Mouse (Mus musculus) cortical plate, adult 2 months (tissue): ENCODE measurements around the gene Tbc1d14. TPM values are rescaled to one million over a fixed set of nuclear protein-coding genes. Genes with fewer than 3 reads are reported as not detected.
A peak's percentile ranks its signal among the peaks of the same experiment; 100 is the strongest.

Source experiments
- H3K27ac ChIP-seq: fragments of 200-500 bp; 2 replicates; pipeline ENCODE4 v1.5.1; 2012; ENCODE audit warnings: low read length, control low read depth, inconsistent platforms; ENCODE audit not compliant: insufficient read depth
- H3K4me1 ChIP-seq: fragments of 200-500 bp; 2 replicates; pipeline ENCODE4 v1.6.1; 2011; ENCODE audit warnings: low read length; ENCODE audit not compliant: control insufficient read depth, insufficient read depth
- H3K4me3 ChIP-seq: fragments of 200-500 bp; 2 replicates; pipeline ENCODE4 v1.5.1; 2011; ENCODE audit warnings: mild to moderate bottlenecking, low read length, control low read depth; ENCODE audit not compliant: insufficient read depth
- CTCF ChIP-seq: fragments of 200-500 bp; IDR thresholded peaks from 2 replicates; pipeline ENCODE4 v1.5.1; 2011; ENCODE audit warnings: mild to moderate bottlenecking, control low read depth, low read length; ENCODE audit not compliant: insufficient read depth; ENCODE audit errors: extremely low read depth
- POLR2A ChIP-seq: fragments of 200-500 bp; IDR thresholded peaks from 2 replicates; pipeline ENCODE4 v1.6.1; 2011; ENCODE audit warnings: mild to moderate bottlenecking, low read length, control low read depth; ENCODE audit not compliant: insufficient read depth; ENCODE audit errors: extremely low read depth
- polyA plus RNA-seq: library from polyadenylated mRNA; depleted of rRNA; stranded (reverse); fragments of >200 nt; gene quantifications from 2 replicates; pipeline ENCODE4 v1.2.3, GENCODE M21; 2012; rRNA removed

Tbc1d14 gene
- polyA plus RNA-seq: 67.0 and 68.4 TPM in 2 replicates

DNA sequence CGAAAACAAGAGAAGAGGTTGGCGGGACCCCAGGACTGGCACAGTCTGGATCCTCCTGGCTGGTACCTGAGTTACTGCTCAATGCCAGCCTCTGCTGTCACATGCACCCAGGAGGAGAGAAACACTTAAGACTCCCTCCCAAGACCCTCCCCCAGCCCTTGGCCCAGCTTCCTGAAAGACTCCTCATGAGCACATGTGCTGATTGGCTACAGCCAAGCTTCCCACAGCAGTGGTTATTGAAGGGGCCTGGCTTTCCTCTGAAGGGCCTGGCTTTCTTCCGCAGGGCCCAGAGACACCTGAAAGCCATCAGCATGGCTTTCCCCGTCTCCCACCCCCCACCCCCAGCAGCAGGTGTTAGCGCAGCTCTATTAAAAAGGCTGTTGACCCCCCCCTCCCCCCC lies at the start of gene Tbc1d14:
Gene Tbc1d14, minus strand, starts transcription at position 101 of the 400 bp plus-strand sequence.
- Histone ChIP-seq H3K4me3 (no peak within 1 kb of the TSS), H3K27ac (no peak within 1 kb of the TSS), H3K4me1 (peaks cover 6% of the 10 kb centered on the region)
- TF ChIP-seq CTCF (no peak), POLR2A (no peak)

DNA sequence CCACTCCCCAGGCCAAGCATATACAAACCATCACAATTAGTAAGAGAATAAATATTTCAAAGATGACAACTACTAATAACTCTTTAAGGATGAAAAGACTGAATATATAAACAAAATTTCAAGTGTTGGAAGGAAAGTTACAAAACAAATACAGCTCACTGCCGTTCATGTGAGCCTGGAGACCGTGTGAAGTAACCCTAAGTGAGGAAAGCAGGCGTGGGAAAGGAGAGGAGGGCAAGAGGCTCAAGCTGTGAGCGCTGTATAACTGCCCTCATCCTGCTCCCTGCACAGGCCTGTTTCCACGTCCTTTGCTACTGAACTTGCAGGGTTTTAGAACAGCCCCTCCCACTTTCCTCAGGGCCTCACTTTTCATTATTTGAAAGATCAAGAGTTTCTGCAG lies 32.5 kb upstream of the Tbc1d14 start:
- H3K27ac ChIP-seq: no peak overlapping the region
- peaks cover 6% of the 10 kb centered on the region for H3K4me1 ChIP-seq
- no peak for TF ChIP-seq POLR2A
- TF ChIP-seq CTCF: no peak
- no peak overlapping the region for H3K4me3 ChIP-seq

DNA sequence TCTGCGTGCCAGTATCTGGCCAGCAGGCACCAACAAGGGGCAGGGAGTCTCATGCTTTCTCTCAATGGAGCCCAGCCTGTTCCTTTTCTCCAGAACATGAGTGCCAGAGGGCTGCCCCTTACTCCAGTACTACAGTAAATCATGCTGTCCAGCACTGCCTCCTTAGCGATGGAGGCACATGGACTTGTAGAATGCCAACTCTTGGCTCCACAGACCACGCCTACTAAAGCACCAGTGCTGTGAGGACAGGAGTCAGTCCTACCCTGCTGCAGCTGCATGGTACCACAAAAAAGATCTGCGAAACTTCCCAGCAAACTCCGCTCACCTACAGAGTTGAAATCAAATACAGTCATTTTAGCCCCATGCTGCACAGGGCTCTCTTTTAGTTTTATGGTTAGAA lies 30.6 kb upstream of the Tbc1d14 start:
- Histone ChIP-seq H3K4me1 (peaks cover 12% of the 10 kb centered on the region), H3K27ac (no peak overlapping the region), H3K4me3 (no peak overlapping the region)
- TF ChIP-seq POLR2A: no peak
- TF ChIP-seq CTCF: no peak

- peak overlapping the region; percentile 58; the same call in 1 of the 2 replicates for H3K27ac ChIP-seq
- TF ChIP-seq CTCF: no peak
- no peak for TF ChIP-seq POLR2A
These were observed 28.0 kb upstream of the Tbc1d14 start for GRCm38 (mm10) chr5:36621058-36621449.

DNA sequence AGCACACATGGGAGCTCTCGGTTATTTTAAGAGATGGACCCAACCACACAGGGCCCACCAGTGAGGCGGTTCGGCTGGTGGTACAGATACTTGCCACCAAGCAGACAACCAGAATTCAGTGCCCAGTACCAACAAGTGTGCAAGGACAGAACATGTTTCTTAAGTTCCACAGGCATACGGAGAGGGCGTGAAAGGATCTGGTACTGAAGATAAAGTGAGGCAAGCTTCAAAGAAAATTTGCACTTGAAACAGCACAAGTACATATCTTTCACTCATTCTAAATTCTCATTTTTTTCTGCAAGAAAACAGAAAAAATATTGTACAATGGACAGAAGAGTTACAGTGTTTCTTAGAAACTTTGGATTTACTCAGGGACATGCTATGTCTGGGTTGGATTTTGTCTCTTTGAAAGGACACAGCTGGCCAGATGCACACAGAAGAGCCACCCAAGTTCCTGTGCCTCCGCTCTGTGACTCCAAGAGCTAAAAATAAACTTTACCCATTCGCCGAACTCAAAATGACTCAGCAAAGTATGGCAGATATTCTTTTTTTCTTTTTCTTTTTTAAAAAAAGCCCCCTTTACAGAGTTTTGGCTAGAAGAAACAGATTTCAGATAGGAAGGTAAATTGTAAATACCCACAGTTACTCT lies 27.5 kb upstream of the Tbc1d14 start:
- Histone ChIP-seq H3K4me1 (peaks cover 14% of the 10 kb centered on the region), H3K27ac (no peak overlapping the region), H3K4me3 (no peak overlapping the region)
- TF ChIP-seq POLR2A: no peak
- TF ChIP-seq CTCF: no peak

More at GRCm38 (mm10) chr5:36621058-36621449, 28.0 kb upstream of the Tbc1d14 start:
- Histone ChIP-seq H3K4me3 (no peak overlapping the region), H3K4me1 (peaks cover 14% of the 10 kb centered on the region)

- no peak for TF ChIP-seq CTCF
- TF ChIP-seq POLR2A: no peak
- H3K27ac ChIP-seq: no peak overlapping the region
- H3K4me1 ChIP-seq: peaks cover 14% of the 10 kb centered on the region
- no peak overlapping the region for H3K4me3 ChIP-seq
These were observed 25.8 kb upstream of the Tbc1d14 start for GRCm38 (mm10) chr5:36618890-36619289.

DNA sequence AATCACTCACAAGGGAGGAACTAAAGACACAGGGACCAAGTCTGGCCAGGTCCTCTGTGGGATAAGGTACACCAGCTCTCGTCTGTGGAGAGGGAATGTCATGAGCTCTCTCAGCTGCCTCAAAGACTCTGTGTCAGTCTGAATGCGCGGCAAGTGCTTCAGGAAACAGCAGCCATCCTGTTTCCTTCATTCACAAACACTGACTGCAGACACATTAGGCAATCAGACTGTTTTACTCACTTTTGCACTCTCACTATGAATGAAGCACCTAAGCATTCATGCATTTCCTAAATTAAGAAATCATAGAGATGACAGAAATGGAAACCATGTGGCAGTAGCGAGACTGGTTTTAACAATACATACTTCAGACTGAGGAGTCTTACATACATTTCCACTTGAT lies 25.3 kb upstream of the Tbc1d14 start:
- Histone ChIP-seq H3K4me3 (no peak overlapping the region), H3K4me1 (peaks cover 14% of the 10 kb centered on the region), H3K27ac (no peak overlapping the region)
- TF ChIP-seq CTCF (no peak), POLR2A (no peak)

DNA sequence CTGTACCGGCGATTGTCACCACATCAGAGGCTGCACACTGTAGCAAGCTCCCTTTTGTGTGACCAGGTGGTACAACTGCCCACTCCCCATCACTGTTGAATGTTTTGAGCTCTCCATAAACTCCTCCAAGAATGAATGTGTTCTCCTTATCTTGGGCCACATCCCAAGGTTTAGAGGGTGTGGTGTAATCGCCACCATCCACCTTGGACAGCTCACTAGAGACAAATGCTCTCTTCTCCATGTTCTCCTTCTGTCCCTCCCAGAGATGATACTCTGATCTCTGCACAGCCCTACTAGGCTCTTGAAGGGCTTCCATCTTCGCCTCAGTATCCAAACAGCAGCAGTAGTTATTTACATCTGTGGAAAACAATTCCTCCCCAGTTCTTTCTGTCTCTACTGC lies 21.0 kb upstream of the Tbc1d14 start:
- H3K4me3 ChIP-seq: no peak overlapping the region
- H3K4me1 ChIP-seq: peaks cover 8% of the 10 kb centered on the region
- no peak overlapping the region for H3K27ac ChIP-seq
- TF ChIP-seq CTCF: no peak
- no peak for TF ChIP-seq POLR2A

DNA sequence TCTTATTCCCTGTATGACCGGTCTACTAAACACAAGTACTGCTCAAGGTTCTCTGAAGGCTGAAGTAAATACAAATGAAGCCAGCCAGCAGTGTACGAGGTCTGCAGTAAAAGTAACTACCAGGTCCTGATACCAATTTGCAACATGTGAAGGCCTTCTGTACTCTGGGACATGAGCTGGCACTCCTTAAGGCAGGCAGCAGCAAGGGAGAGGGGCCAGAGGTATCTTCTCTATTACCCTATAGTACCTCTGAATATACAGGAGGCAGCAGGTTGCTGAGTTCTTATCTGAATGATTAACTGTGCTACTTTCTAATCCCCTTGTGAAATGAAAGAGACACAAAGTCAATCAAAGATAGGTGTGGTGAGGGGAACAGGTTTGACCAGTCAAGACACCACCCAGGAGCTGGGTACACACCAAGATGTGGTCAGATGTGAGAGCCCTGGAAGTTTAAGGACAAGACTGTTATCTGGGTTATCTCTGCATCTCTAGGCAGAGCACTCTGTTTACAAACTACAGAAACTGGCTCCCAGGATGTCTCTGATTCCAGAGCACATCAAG lies 15.9 kb upstream of the Tbc1d14 start:
- no peak for TF ChIP-seq CTCF
- TF ChIP-seq POLR2A: no peak
- Histone ChIP-seq H3K4me3 (no peak overlapping the region), H3K27ac (no peak overlapping the region), H3K4me1 (peaks cover 8% of the 10 kb centered on the region)

- Histone ChIP-seq H3K27ac (no peak overlapping the region), H3K4me3 (no peak overlapping the region), H3K4me1 (peaks cover 2% of the 10 kb centered on the region)
- peak; percentile 77 for TF ChIP-seq CTCF
- no peak for TF ChIP-seq POLR2A
These were observed 10.0 kb upstream of the Tbc1d14 start for GRCm38 (mm10) chr5:36603031-36603430.

DNA sequence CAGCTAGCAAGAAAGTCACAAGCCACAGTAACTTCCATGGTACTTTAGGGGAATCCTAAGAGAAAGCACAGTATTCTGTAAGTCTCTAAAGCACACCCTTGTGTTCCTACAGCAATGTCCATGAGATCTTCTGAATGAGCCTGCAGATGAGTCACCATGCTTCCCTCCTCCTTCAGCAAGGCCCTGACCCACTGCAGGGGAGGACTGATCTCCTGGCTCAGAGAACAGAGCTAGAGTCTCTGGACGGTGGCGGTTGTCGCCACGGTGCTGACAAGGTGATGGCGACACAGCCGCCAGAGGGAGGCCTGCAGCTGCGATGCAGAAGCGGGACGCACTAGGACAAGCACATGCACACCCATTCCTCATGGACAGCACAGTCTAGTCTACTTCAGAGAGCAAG lies 9.0 kb upstream of the Tbc1d14 start:
- Histone ChIP-seq H3K4me3 (no peak overlapping the region), H3K27ac (no peak overlapping the region), H3K4me1 (peaks cover 2% of the 10 kb centered on the region)
- TF ChIP-seq CTCF: no peak
- no peak for TF ChIP-seq POLR2A
